Mouse (Mus musculus) cerebellum, adult 9-10 months (tissue): ENCODE results near the gene Gm8281.
"Not testable (repeated sequence)": the region's sequence is repeated elsewhere in the genome, so short reads cannot be mapped to it uniquely, and the experiment has no call there.

Source experiments
- DNase-seq: peaks from one replicate; pipeline ENCODE4 v3.0.0; 2022

Gm8281 gene

DNA sequence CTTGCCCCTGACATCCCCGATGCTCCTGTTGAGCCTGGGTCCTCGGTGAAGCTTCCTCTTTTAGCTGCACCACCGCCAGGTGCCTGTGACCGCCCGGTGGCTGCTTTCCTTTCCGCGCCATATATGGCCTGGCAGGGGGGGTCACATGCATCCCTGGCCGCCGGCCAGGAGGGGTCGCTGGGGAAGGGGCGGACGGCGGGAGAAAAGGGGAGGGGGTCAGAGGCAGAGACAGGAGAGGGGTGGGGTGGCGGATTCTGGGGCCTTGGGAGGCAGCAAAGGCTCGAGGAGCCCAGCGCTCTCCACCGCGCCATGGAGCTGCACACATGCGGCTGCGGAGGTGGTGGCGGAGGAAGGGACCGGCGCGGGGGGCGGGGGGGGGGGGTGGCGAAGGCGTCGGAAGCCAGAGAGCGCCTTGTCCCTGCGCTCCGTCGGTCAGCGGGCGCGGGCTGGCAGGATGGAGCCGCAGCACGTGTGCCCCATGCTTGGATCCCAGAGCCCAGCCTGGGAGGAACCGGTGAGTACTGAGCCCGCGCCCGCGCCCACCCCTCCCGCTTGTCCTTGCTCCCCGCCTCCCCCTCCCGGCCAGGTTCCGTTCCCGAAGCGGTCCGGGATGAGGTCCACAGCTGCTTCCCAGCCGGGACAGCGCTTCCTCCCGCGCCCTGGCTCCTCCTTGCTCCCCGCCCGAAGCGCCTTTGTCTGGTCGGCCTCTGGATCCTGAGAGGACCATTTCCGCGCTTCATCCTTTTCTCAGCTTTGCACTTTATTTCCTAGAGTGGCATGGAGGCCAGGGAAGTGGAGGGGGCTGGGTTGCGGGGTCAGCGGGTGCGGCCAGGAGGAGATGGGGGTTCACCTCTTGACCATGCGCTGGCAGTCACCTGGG, at the start of gene Gm8281:
Gene Gm8281 (plus strand): TSS at position 430 of the 880 bp plus-strand sequence.
- DNase-seq = not testable (repeated sequence)

- DNase-seq = not testable (repeated sequence)
Observed at GRCm38 (mm10) chr14:5050329-5050728, 20.5 kb upstream of the Gm8281 start, which contains the start of gene 4930555G01Rik. 4930555G01Rik (plus strand) TSS chr14:5050629.

- DNase-seq = not testable (repeated sequence)
Observed at GRCm38 (mm10) chr14:5131219-5131618, 60.4 kb downstream of the Gm8281 start, which contains the start of gene Gm8279. Gm8279 (plus strand) TSS chr14:5131519.
